Mouse (Mus musculus) CD8-positive naive resting alpha-beta T cell, adult 57 days (primary cell): ENCODE measurements around the gene Btbd35f27. TPM values are rescaled to one million over a fixed set of nuclear protein-coding genes. Genes with fewer than 3 reads are reported as not detected.

Experiments used
- total RNA-seq: library from RNA; stranded (reverse); gene quantifications from one replicate; pipeline ENCODE4 v1.2.4, GENCODE M21; 2023

Btbd35f27 gene
- total RNA-seq: not detected

GRCm38 (mm10) chrX:4951835-4952234, at the start of gene Btbd35f27:
Btbd35f27 (plus strand) TSS chrX:4952135.

Other genes starting within 250 kb of the Btbd35f27 start
- not detected for gene Btbd35f4, start 151.6 kb upstream of the Btbd35f27 start, total RNA-seq